Comparison of ENCODE assay signal across 8 mouse cellular contexts in the genomic region with DNA sequence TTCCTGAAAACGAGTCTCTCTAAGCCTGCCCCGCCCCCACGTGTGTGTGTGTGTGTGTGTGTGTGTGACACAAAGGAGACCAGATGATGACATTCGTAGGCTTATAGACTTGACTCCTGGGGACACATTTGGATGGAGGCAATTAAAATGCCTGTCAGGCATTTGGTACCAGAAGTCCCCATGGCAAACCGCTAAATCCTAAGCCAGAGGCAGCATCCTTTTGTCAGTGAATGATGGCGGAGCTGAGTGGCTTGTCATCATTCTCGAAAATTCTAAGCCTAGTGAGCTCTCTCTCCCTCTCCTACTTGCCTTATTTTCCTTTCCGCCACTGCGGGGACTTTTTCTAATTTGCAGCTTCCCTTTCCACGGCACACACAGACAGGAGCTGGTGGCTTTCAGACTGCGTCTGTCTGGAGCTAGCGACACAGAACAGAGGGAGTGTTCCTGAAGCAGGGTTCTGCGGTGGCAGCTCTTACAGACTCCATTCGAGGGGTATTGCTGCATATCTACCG.
A peak's percentile ranks its signal among the peaks of the same experiment; 100 is the strongest.
DNase-seq lines count a peak whose midpoint lies in the region; ATAC-seq lines count a peak whose summit lies in the region.

No protein-coding gene starts in this region.

- 17% methylated on average over 15 of the region's 15 CpGs for WGBS in forebrain, embryonic 12.5 days
- WGBS in midbrain, embryonic 14.5 days = 6% methylated on average over 15 of the region's 15 CpGs

- H3K9ac ChIP-seq in forebrain, embryonic 12.5 days = peak overlapping the region; percentile 62
- H3K9ac ChIP-seq in midbrain, embryonic 14.5 days (replicated peaks; ENCODE audit: low read length) = peak overlapping the region; percentile 76

- peak; percentile 77 for ATAC-seq in forebrain, embryonic 12.5 days (ENCODE audit: low FRiP score)
- peak; percentile 90 for ATAC-seq in midbrain, embryonic 14.5 days (ENCODE audit: low FRiP score, low TSS enrichment)
- no peak for ATAC-seq in monocyte, adult 5-6 weeks (replicated peaks; ENCODE audit: insufficient number of reproducible peaks, low FRiP score, low TSS enrichment, poor library complexity, severe bottlenecking)

- H3K4me3 ChIP-seq in forebrain, embryonic 12.5 days (replicated peaks) = peak overlapping the region; percentile 34
- H3K4me3 ChIP-seq in midbrain, embryonic 14.5 days (replicated peaks; ENCODE audit: low read depth, low read length) = peak overlapping the region; percentile 41

- H3K4me2 ChIP-seq in forebrain, embryonic 12.5 days = peak overlapping the region; percentile 54
- peak overlapping the region; percentile 73 for H3K4me2 ChIP-seq in midbrain, embryonic 14.5 days (ENCODE audit: low read length)

- no peaks in the 10 kb centered on the region for H3K27me3 ChIP-seq in forebrain, embryonic 12.5 days
- H3K27me3 ChIP-seq in midbrain, embryonic 14.5 days (ENCODE audit: control insufficient read depth, insufficient read depth, low read length) = no peaks in the 10 kb centered on the region

- peak overlapping the region; percentile 97 for H3K27ac ChIP-seq in forebrain, embryonic 12.5 days
- peak overlapping the region; percentile 95 for H3K27ac ChIP-seq in midbrain, embryonic 14.5 days (replicated peaks; ENCODE audit: low read depth, low read length)

- peak; percentile 13 for DNase-seq in kidney, postnatal 10 days
- DNase-seq in kidney, adult 11 months = no peak
- DNase-seq in layer of hippocampus, adult 9-10 months (ENCODE audit: low spot score) = peak; percentile 68
- DNase-seq in midbrain, embryonic 14.5 days = peak; percentile 89
- DNase-seq in liver = no peak
- DNase-seq in testis, postnatal 14 days (ENCODE audit: low spot score) = no peak

- H3K36me3 ChIP-seq in forebrain, embryonic 12.5 days (replicated peaks) = 0 out of 2 replicates have a peak, but pooled peaks cover 3% of the 10 kb centered on the region
- no peaks in the 10 kb centered on the region for H3K36me3 ChIP-seq in midbrain, embryonic 14.5 days (ENCODE audit: control insufficient read depth, insufficient read depth, low read length)

- H3K4me1 ChIP-seq in forebrain, embryonic 12.5 days = peaks cover 39% of the 10 kb centered on the region
- peaks cover 35% of the 10 kb centered on the region for H3K4me1 ChIP-seq in midbrain, embryonic 14.5 days (ENCODE audit: control insufficient read depth, insufficient read depth, low read length)

- H3K9me3 ChIP-seq in forebrain, embryonic 12.5 days = no peaks in the 10 kb centered on the region
- no peaks in the 10 kb centered on the region for H3K9me3 ChIP-seq in midbrain, embryonic 14.5 days (ENCODE audit: control insufficient read depth, low read length)

Comparison
In these comparisons a context has a peak if more than half of its experiments do, and no peak if none do; other contexts are left out.
1. DNase-seq: peak in kidney, postnatal 10 days (single experiment), layer of hippocampus, adult 9-10 months (single experiment) and midbrain, embryonic 14.5 days (single experiment); none in kidney, adult 11 months (single experiment), liver (single experiment) and testis, postnatal 14 days (single experiment).